Mouse (Mus musculus) forelimb bud, embryonic 11.5 days (tissue): ENCODE measurements around the gene Hsf5.

Experiments
- DNase-seq: peaks from one replicate; pipeline ENCODE4 v3.0.0-alpha.2; 2012; ENCODE audit warnings: low read depth, low spot score

The Hsf5 gene

DNA sequence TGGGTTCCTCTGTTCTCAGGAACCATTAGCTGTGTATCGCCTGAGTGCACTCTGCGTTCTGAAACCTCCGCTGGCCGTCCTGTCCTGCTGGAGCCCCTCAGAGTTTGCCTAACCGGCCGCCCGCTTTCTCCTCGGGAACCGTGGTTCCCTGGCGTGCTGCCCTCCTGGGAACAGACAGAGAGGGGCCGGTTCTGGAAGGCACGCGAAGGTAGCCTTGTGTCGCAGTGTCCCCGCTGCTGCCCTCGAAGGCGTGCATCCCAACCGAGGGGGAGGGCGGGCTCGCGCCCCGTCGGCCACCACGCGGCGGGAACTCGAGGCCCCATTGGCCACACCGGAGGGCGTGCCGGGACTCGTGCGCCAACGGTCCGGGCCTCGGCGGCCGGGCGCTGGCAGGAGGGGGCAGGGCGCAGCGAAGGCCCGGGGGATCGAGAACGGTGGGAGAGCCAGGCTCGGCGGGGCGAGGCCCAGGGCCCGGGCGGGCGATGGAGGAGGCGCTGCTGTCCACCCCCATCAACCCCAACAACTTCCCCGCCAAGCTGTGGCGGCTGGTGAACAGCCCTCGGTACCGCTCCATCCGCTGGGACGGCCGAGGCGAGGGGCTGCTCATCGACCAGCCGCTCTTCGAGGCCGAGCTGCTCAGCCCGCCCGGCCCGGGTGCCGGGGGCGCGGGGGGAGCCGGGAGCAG lies at the start of gene Hsf5:
Gene Hsf5, plus strand, starts transcription at position 375 of the 685 bp plus-strand sequence.
- DNase-seq, result no peak

DNA sequence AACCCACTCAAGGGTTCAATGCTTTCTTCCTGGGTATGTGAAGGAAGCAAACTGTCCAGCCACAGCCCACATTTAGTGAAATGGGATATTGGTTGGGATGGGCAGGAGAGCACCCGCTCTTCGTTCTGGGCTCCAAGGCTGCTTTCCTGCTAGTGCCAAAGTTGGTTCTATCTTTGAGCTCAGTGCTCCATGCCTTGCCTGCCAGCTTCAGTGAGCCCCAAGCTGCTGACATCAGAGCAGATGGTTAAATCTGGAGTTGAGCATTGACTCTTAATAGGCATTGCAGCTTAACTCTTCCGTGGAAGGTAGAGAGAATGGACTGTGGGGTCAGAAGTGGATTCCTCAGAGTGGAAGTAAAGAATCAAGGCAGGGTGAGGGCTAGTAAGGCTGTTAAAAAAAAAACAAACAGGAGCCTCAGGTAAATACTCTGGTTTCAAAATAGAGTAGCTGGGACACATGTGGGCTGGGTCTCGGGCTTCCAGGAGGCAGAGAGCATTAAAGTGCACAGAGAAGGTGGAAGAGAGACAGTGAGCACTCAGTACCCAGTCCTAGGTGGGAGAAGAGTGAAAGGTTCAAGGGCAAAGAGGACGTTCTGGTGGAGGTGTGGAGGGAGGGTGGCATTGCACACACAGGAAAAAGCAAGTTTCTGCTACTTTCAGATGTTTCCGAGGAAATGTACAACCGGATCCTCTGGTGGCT lies 48.6 kb upstream of the Hsf5 start, which contains the start of gene Sept4:
Gene Sept4, plus strand, starts transcription at position 649 of the 699 bp plus-strand sequence.
- no peak for DNase-seq

DNA sequence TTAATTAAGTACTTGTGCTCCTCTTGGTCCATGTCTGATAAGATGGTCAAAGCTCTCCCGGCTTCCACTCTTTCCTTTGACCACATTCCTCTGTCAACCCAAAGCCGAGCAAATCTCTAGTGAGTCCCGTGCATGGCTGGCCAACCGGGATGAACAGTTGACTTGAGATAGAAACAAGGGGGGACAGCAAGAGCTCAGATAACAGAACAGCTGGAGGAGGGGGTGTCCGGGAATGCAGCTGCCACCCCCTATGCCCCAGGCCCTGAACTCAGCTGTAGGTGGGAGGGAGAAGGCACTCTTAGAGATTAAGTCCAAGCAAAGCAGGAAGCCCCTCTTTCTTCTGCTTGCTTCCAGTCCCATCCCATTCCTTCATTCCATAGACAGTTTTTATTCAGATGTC lies 46.2 kb upstream of the Hsf5 start:
- no peak for DNase-seq

GRCm38 (mm10) chr11:87571361-87571950 lies 45.5 kb upstream of the Hsf5 start:
- DNase-seq, result no peak

DNA sequence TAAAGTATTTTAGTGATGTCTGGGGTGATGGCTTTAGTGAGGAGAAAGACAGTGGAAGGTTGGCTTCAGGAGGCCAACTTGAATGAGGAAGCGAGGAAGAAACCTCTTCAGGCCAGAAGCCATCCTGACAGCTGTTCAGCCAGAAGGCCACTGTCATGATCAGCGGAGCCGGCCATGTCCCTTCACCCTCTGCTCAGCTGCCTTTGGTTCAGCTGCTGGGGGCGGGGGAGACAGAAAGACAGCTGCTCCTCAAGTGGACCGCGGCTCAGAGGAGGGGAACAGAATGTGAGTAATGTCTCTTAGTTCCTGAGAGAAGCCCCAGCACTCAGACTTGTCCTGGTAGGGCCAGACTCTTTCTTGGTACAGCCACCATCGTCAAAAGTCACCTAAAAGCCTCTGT lies 43.2 kb upstream of the Hsf5 start:
- DNase-seq, result no peak

DNA sequence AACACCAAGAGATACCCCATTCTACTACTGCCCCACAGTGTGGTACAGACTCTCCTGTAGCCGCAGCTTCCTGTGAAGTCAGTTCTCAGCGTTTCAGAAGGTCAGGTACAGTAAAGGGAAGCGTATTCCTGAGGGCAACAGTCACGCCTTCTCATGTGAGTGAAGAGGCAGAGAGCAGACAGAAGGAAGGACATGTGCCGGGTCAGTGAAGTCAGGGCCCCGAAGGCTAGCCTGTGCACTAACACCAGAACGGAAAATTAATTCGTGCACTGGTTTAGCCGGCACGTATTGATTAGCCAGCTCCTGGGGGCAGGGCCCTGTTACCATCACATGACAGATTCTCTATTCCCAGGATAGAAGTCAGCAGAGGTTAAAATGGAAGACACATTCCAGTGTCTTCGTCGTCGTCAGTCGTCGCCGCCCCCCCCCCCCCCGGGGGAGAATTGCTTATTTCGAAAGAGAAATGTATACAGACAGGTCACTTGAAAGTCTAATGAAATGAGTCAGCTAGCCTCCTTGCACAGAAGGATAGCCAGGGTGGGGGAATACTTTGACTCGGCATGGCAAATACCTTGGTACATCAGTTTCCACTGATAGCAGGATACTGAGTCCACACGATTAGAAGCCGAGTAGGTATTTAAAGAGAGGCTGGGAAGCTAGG lies 42.3 kb upstream of the Hsf5 start:
- DNase-seq, result no peak

GRCm38 (mm10) chr11:87577601-87578248 lies 39.2 kb upstream of the Hsf5 start:
- DNase-seq, result no peak

- DNase-seq, result peak; percentile 18
These were observed 38.6 kb upstream of the Hsf5 start for GRCm38 (mm10) chr11:87578249-87578962.

DNA sequence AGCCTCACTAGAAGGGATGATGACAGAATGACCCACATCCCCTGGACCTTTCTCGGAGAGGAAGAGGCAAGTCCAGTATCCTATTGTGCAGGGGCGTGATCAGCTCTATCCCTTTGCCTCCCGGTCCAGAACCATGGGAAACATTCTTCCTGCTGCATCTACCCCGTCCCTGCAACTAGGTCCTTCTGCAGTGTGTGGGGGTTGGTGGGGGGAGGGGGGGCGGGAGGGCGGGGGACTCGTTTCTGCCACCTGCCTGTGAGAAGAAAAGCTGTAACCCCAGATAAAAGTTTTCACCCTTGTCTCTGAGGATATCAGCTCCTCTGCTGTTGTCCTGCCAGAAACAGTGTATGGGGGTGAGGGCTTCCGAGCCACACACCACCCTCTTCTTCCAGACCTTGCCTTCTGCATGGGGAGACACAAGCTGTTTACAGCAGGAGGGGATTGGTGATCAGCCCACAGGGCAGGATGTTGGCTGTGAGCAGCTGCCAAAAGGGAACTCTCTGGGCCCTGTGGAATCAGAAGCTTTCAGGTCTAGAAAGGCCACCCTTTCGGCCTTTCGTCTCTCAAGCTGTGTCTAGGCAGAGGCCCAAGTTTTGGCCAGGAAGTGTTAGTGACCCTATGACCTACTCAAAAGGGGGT lies 37.9 kb upstream of the Hsf5 start:
- no peak for DNase-seq

DNA sequence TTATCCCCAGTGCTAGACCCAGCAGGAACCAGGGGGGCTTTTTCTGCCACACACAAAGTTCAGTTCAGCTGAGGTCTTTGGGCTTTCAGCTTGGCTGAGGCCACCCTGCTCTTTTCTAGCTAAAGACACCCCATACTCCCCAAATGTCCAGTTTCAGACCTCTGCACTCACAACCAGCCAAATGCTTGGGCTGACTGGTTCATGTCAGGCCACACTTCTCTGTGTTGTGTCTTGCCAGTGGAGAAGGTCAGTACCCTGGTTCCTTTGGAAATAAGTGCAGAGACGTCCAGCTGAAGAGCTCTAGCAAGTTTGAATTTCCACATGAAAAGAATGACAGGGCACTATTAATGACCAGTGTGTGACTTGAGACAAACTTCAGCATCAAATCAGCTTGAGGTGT lies 37.3 kb upstream of the Hsf5 start:
- no peak for DNase-seq

GRCm38 (mm10) chr11:87580543-87581085 lies 36.4 kb upstream of the Hsf5 start:
- DNase-seq, result no peak

- DNase-seq, result no peak
These were observed 35.7 kb upstream of the Hsf5 start for GRCm38 (mm10) chr11:87581161-87581865.

DNA sequence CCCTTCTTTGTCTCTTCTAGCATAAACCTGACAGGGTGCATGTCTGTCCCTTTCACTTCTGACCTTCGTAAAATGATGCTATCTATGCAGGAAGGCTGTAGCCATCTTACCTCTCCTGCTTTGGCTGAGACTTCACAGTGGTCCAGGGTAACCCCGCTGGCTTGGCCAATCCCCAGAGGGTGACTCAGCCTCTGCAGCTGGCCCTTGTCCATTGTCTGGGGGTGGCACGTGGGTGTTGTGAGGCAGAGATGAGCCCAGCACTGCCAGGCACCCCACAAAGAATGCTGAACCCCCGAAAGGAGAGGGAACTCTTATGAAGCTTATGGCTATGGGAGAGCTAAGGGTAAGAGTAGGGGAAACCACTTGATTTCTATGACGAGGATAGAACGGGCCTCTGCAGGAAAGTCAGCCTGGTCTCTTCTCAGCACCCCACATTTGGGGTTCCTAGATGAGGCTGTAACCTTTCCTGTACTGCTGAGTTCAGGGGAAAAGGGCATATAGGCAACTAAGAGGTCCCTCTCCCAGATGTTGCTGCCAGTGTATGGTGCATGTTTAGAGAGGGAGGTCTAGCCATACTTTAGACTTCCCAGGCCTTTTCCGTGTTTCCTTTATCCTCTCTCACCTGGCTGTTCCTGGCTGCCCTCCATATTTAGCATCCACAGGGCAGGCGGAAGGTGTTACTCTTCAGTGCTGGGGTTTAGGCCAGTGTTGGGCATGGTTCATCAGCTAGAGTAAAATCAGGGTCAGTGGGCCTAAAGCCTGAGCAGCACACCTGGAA lies 34.8 kb upstream of the Hsf5 start:
- no peak for DNase-seq

GRCm38 (mm10) chr11:87583291-87584034 lies 33.5 kb upstream of the Hsf5 start:
- no peak for DNase-seq

DNA sequence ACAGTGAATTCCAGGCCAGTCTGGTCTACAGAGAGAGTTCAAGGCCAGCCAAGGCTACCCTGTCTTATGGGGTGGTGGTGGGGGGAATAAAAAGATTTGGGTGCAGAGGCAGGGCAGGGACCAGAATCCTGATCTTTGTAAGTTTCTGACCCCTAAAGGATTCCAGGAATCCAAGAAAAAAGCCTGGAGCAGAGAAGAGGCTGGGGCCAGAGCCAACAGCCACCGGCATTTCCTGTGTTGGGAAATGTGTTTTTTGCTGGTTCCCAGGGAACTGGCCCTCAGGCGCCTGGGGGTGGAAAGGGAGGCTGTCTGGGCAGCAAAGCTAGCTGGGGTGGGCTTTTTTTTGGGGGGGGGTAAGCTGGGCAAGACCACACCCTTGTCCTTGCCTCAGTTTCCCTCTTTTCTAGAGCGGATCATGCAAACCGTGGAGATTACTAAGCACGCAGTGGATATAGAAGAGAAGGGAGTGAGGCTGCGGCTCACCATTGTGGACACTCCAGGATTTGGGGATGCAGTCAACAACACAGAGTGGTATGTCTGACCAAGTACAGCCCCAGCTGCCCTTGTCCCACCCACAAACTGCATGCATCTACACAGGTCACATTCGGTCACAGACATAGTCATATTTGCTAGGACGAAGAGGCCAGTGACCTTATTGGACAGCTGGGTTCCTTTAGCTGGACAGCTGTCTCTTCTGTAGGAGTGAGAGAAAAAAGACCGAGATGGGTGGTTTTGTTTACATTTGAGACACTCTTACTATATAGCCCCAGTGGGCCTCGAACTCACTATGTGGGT lies 32.1 kb upstream of the Hsf5 start:
- DNase-seq, result no peak

DNA sequence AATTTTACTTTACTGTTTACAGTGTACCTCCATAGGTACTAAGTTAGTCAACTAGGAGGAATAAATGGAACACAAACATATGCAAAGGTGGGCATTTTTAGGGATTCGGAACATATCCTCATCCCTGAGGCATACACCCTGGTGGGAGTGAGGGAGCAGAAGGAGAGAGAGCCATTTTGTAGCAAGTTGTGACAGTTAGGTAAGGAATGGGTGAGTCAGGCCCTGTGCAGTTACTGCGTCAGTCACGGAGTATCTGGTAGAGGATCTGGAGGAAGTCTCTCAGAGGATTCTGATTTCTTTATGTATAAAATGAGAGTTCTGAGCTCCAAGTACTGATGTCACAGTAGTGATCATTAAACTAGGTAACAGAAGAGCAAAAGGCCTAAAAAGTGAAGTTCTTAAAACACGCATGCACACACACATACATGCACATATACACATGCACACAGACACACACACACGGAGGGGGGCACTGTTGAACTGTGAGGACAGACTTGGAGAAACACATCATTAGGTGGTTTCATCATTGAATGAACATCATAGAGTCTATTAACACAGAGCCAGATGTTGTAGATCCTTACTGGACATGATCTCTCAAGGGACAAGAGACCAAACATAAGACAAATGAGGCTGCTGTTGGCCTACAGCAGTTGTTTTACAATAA lies 29.6 kb upstream of the Hsf5 start:
- no peak for DNase-seq

DNA sequence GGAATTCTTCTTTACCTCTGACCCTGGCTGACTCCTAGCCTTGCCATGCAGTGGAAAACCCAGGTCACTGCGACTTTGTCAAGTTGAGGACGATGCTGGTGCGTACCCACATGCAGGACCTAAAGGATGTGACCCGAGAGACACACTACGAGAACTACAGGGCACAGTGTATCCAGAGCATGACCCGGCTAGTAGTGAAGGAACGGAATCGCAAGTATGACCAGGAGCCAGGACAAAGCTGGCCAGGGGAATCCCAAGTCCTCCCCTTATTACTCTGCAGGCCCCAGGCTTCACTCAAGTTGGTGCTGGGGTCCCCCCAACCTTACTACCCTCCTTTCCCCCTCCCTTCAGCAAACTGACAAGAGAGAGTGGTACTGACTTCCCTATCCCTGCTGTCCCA lies 27.4 kb upstream of the Hsf5 start:
- no peak for DNase-seq
